Mouse (Mus musculus) embryonic facial prominence, embryonic 14.5 days (tissue): ENCODE results near the gene Myo1d. TPM values are rescaled to one million over a fixed set of nuclear protein-coding genes. Genes with fewer than 3 reads are reported as not detected.
A peak's percentile ranks its signal among the peaks of the same experiment; 100 is the strongest.

Experiments
- ATAC-seq: fragments of 200-750 bp; cut with Nextera tagmentation; 2 replicates; pipeline ENCODE4 v1.8.0; 2017; ENCODE audit warnings: low read depth, moderate number of reproducible peaks, moderate TSS enrichment
- DNase-seq: peaks from one replicate; pipeline ENCODE4 v3.0.0-alpha.2; 2015; ENCODE audit warnings: low spot score
- H3K27ac ChIP-seq: fragments of 300-500 bp; sonication (generic); replicated peaks from 2 replicates; pipeline ENCODE4 v1.5.1; 2014; ENCODE audit warnings: low read depth, mild to moderate bottlenecking, low read length, moderate library complexity
- H3K27me3 ChIP-seq: fragments of 300-500 bp; sonication (generic); replicated peaks from 2 replicates; pipeline ENCODE4 v1.6.1; 2014; ENCODE audit warnings: low read length; ENCODE audit not compliant: control insufficient read depth, insufficient read depth
- H3K36me3 ChIP-seq: fragments of 300-500 bp; sonication (generic); 2 replicates; pipeline ENCODE4 v1.6.1; 2014; ENCODE audit warnings: low read length, mixed read lengths; ENCODE audit not compliant: control insufficient read depth, insufficient read depth
- H3K4me1 ChIP-seq: fragments of 300-500 bp; sonication (generic); 2 replicates; pipeline ENCODE4 v1.6.1; 2014; ENCODE audit warnings: antibody characterized with exemption, low read length; ENCODE audit not compliant: control insufficient read depth, insufficient read depth
- H3K4me2 ChIP-seq: fragments of 300-500 bp; sonication (generic); 2 replicates; pipeline ENCODE4 v1.6.1; 2014; ENCODE audit warnings: low read depth, mild to moderate bottlenecking, low read length, moderate library complexity, mixed read lengths
- H3K4me3 ChIP-seq: fragments of 300-500 bp; sonication (generic); 2 replicates; pipeline ENCODE4 v1.5.1; 2014; ENCODE audit warnings: low read depth, mild to moderate bottlenecking, low read length
- H3K9ac ChIP-seq: fragments of 300-500 bp; sonication (generic); 2 replicates; pipeline ENCODE4 v1.6.1; 2014; ENCODE audit warnings: low read depth, mild to moderate bottlenecking, low read length, moderate library complexity, mixed read lengths
- H3K9me3 ChIP-seq: fragments of 300-500 bp; sonication (generic); 2 replicates; pipeline ENCODE4 v1.6.1; 2016; ENCODE audit warnings: low read length; ENCODE audit not compliant: control insufficient read depth
- WGBS: fragments of 180-500 bp; shearing (Covaris S2); extraction: QIAGEN DNeasy Blood & Tissue Kit; methylation state at CpG from one replicate; pipeline ENCODE4 v1.1.7; 2014; 5-methylcytosine and 5-hydroxymethylcytosine counted together
- polyA plus RNA-seq: library from polyadenylated mRNA; unstranded; fragments of >200 nt; fragmentation: Nextera tagmentation; extraction: Ambion mirVana; gene quantifications from 2 replicates; pipeline ENCODE4 v1.2.1, GENCODE M21; 2014

Myo1d gene
- polyA plus RNA-seq, 1 experiment from 2014 or later, result 10.7 TPM

- no peak for DNase-seq
- no peak overlapping the region for H3K4me2 ChIP-seq
- H3K36me3 ChIP-seq, result no peaks in the 10 kb centered on the region
- WGBS, result 77% methylated on average over 3 of the region's 3 CpGs
- H3K9ac ChIP-seq, result no peak overlapping the region
- H3K4me1 ChIP-seq, result no peaks in the 10 kb centered on the region; the same call in 1 of the 2 replicates
- H3K27ac ChIP-seq, result no peak overlapping the region
- H3K4me3 ChIP-seq, result no peak overlapping the region
- H3K9me3 ChIP-seq, result no peaks in the 10 kb centered on the region
- no peak for ATAC-seq
- H3K27me3 ChIP-seq, result no peaks in the 10 kb centered on the region
Measured at GRCm38 (mm10) chr11:80759023-80759422, 20.8 kb downstream of the Myo1d start.

GRCm38 (mm10) chr11:80754201-80754600 is 25.6 kb downstream of the Myo1d start:
- DNase-seq (peak; percentile 12), ATAC-seq (no peak)
- H3K27me3 ChIP-seq, result no peaks in the 10 kb centered on the region
- H3K9me3 ChIP-seq, result no peaks in the 10 kb centered on the region
- H3K9ac ChIP-seq, result no peak overlapping the region
- H3K4me3 ChIP-seq, result no peak overlapping the region
- no peaks in the 10 kb centered on the region for H3K36me3 ChIP-seq
- no peak overlapping the region for H3K27ac ChIP-seq
- no peaks in the 10 kb centered on the region; the same call in 1 of the 2 replicates for H3K4me1 ChIP-seq
- H3K4me2 ChIP-seq, result no peak overlapping the region
- 34% methylated on average over 2 of the region's 2 CpGs for WGBS

DNA sequence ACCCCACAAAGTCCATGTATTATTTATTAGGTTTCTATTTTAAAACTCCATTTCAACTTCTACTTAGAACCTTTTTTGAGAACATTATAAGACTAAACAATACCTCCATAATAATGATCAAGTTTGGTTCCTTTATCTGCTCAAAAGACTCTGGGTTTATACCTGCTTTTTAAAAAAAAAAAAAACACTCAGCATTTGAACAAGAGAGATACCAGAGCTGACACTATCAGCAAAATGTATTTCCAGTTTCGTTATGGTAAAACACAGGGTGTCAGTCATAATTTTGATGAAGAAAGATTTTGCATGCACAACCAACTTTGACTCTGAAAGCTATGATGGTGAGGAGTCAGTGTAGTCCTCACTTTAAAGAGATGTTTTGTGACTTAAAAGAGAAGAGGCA is 28.7 kb downstream of the Myo1d start:
- Histone ChIP-seq H3K4me3 (no peak overlapping the region), H3K36me3 (no peaks in the 10 kb centered on the region), H3K9ac (no peak overlapping the region), H3K4me2 (no peak overlapping the region), H3K4me1 (no peaks in the 10 kb centered on the region; the same call in 1 of the 2 replicates), H3K27ac (no peak overlapping the region), H3K27me3 (no peaks in the 10 kb centered on the region), H3K9me3 (no peaks in the 10 kb centered on the region)
- DNase-seq (no peak), ATAC-seq (no peak)
- 90% methylated on average over 1 of the region's 1 CpGs for WGBS

DNA sequence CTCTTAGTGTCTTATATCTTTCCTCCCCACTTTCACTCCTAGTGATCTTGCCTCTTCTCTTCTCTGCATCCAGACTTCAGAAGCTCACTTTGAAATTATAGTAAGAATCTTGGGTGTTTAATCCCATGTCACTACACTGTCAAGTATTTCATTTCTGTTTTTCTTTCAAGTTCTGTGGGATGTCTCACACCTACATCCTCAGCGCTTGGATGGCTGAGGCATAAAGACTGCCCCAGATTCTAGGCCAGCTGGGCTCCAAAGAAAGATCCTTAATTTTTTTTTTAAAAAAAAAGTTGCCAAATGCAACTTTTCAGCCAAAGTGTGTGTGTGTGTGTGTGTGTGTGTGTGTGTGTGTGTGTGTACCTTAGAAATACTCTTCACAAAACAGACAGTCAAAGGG is 30.6 kb downstream of the Myo1d start:
- no peak overlapping the region for H3K4me2 ChIP-seq
- ATAC-seq (no peak), DNase-seq (no peak)
- H3K9me3 ChIP-seq, result no peaks in the 10 kb centered on the region
- no peak overlapping the region for H3K9ac ChIP-seq
- no peaks in the 10 kb centered on the region; the same call in 1 of the 2 replicates for H3K4me1 ChIP-seq
- no peaks in the 10 kb centered on the region for H3K27me3 ChIP-seq
- no peak overlapping the region for H3K4me3 ChIP-seq
- WGBS, result 95% methylated on average over 1 of the region's 1 CpGs
- no peak overlapping the region for H3K27ac ChIP-seq
- no peaks in the 10 kb centered on the region for H3K36me3 ChIP-seq

GRCm38 (mm10) chr11:80745426-80745825 is 34.4 kb downstream of the Myo1d start:
- Histone ChIP-seq H3K27me3 (no peaks in the 10 kb centered on the region), H3K4me3 (no peak overlapping the region), H3K9me3 (no peaks in the 10 kb centered on the region), H3K36me3 (no peaks in the 10 kb centered on the region), H3K9ac (no peak overlapping the region), H3K27ac (no peak overlapping the region), H3K4me1 (no peaks in the 10 kb centered on the region), H3K4me2 (no peak overlapping the region)
- no peak for DNase-seq
- ATAC-seq, result no peak
- WGBS, result 70% methylated on average over 5 of the region's 5 CpGs

- Histone ChIP-seq H3K4me3 (no peak overlapping the region), H3K4me1 (no peaks in the 10 kb centered on the region), H3K27ac (no peak overlapping the region), H3K9me3 (no peaks in the 10 kb centered on the region), H3K4me2 (no peak overlapping the region), H3K27me3 (no peaks in the 10 kb centered on the region), H3K9ac (no peak overlapping the region), H3K36me3 (no peaks in the 10 kb centered on the region)
- 82% methylated on average over 4 of the region's 4 CpGs for WGBS
- DNase-seq (no peak), ATAC-seq (no peak)
Measured at GRCm38 (mm10) chr11:80743823-80744410, 35.9 kb downstream of the Myo1d start.

DNA sequence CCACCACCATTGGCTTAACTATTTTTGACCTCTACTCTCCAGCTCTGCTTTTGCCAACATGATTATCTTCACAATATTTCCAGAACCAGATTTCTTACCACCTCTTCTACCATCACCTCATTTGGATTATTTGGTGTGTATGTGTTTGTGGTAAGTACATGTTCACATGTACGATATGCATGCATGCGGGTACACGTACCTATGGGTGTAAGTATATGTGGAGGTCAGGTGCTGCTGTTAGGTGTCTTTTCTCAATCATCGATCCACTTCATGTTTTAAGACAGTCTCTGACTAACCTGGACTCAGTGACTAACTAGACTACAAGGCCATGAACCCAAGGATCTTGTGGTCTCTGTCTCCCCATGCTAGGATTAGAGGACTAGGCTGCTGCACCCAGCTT is 37.4 kb downstream of the Myo1d start:
- no peak for ATAC-seq
- Histone ChIP-seq H3K4me2 (no peak overlapping the region), H3K9me3 (no peaks in the 10 kb centered on the region), H3K4me3 (no peak overlapping the region), H3K27me3 (no peaks in the 10 kb centered on the region), H3K4me1 (no peaks in the 10 kb centered on the region), H3K36me3 (no peaks in the 10 kb centered on the region), H3K9ac (no peak overlapping the region), H3K27ac (no peak overlapping the region)
- no peak for DNase-seq
- WGBS, result 96% methylated on average over 4 of the region's 4 CpGs

DNA sequence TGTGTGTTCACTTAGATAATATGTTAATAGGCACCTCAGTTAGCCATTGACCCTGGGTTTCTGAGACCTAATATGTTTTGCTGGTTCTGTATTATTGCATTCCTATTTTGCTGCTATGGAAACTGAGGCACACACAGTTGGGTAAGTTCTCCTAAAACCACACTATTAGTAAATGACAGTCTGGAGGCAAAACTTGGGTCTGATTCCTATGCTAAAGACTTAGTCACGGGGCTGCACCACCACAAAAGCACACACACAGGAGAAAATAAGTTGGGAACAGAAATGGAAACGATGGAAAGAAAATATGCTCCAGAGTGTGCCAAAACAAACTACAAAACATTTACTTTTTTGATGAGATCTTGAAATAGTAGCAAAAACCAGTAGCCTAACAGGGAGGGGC is 45.1 kb downstream of the Myo1d start:
- no peaks in the 10 kb centered on the region for H3K36me3 ChIP-seq
- 60% methylated on average over 2 of the region's 2 CpGs for WGBS
- H3K27me3 ChIP-seq, result no peaks in the 10 kb centered on the region
- ATAC-seq, result no peak
- no peak overlapping the region for H3K27ac ChIP-seq
- H3K4me1 ChIP-seq, result no peaks in the 10 kb centered on the region
- no peaks in the 10 kb centered on the region for H3K9me3 ChIP-seq
- no peak overlapping the region for H3K4me2 ChIP-seq
- no peak overlapping the region for H3K9ac ChIP-seq
- peak; percentile 9 for DNase-seq
- no peak overlapping the region for H3K4me3 ChIP-seq

DNA sequence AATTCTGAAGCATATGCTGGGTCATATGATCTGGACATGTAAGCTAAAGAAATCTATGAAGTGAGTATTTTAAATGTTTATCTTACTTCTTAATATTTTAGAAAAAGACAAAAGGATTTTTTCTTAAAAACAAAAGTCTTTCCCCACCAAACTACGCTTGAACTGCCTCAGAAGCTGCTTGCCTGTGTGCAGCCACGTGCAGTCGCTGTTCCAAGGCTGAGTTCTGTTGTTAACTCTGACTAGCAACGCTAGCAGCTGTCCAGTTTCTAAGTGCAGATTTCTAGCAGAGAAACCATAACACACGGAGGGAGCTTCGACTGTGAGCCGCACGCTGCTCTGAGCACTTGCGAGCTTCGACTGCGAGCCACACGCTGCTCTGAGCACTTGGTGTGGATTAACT is 55.1 kb downstream of the Myo1d start:
- no peaks in the 10 kb centered on the region for H3K27me3 ChIP-seq
- no peaks in the 10 kb centered on the region for H3K36me3 ChIP-seq
- ATAC-seq (no peak), DNase-seq (peak; percentile 13)
- no peak overlapping the region for H3K4me2 ChIP-seq
- H3K9ac ChIP-seq, result no peak overlapping the region
- no peak overlapping the region for H3K27ac ChIP-seq
- H3K9me3 ChIP-seq, result no peaks in the 10 kb centered on the region
- WGBS, result 67% methylated on average over 12 of the region's 12 CpGs
- no peak overlapping the region for H3K4me3 ChIP-seq
- no peaks in the 10 kb centered on the region for H3K4me1 ChIP-seq
